30 mouse cellular contexts compared by ENCODE assay signal in genomic region chr9:62834906-62835305, GRCm38 (mm10). TPM values are rescaled to one million over a fixed set of nuclear protein-coding genes. Genes with fewer than 3 reads are reported as not detected.
"Had no signal": no experiment of that assay in that cellular context is flagged by ENCODE, and none has a peak within 500 bp of the region (broad histone marks: within the 10 kb centered on the region; RNA-seq: fewer than 3 reads in every experiment).

No protein-coding gene starts in this region.

- H3K27ac ChIP-seq: left cerebral cortex, adult 2 months; limb, embryonic 10.5 days; limb, embryonic 12.5 days; limb, embryonic 13.5 days; limb, embryonic 15.5 days; liver, embryonic 13.5 days; liver, embryonic 14.5 days; liver, embryonic 15.5 days; lung, embryonic 15.5 days; macrophage; midbrain, embryonic 10.5 days; midbrain, embryonic 12.5 days; midbrain, embryonic 13.5 days; midbrain, embryonic 15.5 days had no signal

- H3K9me3 ChIP-seq: limb, embryonic 10.5 days; limb, embryonic 12.5 days; limb, embryonic 13.5 days; limb, embryonic 15.5 days; liver, embryonic 13.5 days; liver, embryonic 15.5 days; lung, embryonic 15.5 days; megakaryocyte, embryonic 14.5 days; midbrain, embryonic 10.5 days; midbrain, embryonic 12.5 days; midbrain, embryonic 13.5 days; midbrain, embryonic 15.5 days had no signal

- ATAC-seq: lung, postnatal 0 days; midbrain, embryonic 13.5 days; midbrain, embryonic 15.5 days; midbrain, embryonic 16.5 days had no signal

- DNase-seq: left cerebral cortex, postnatal 4 days; liver; liver, embryonic 13.5 days; lung, adult 18-20 months; lung, adult 2 months; lung, embryonic 14.5 days; lung, postnatal 10 days; lung, postnatal 14 days; lung, postnatal 36 days; lung, postnatal 4 days; midbrain, embryonic 14.5 days had no signal

- H3K4me3 ChIP-seq: left cerebral cortex, adult 2 months; limb, embryonic 10.5 days; limb, embryonic 12.5 days; limb, embryonic 13.5 days; limb, embryonic 15.5 days; liver, embryonic 13.5 days; liver, embryonic 15.5 days; lung, embryonic 15.5 days; megakaryocyte, embryonic 14.5 days; midbrain, embryonic 10.5 days; midbrain, embryonic 12.5 days; midbrain, embryonic 13.5 days; midbrain, embryonic 15.5 days; myocyte had no signal

- H3K4me2 ChIP-seq: limb, embryonic 12.5 days; limb, embryonic 13.5 days; limb, embryonic 15.5 days; liver, embryonic 13.5 days; liver, embryonic 15.5 days; lung, embryonic 14.5 days; lung, embryonic 15.5 days; midbrain, embryonic 11.5 days; midbrain, embryonic 12.5 days; midbrain, embryonic 13.5 days; midbrain, embryonic 15.5 days had no signal

- H3K36me3 ChIP-seq: limb, embryonic 10.5 days; limb, embryonic 12.5 days; limb, embryonic 13.5 days; limb, embryonic 15.5 days; liver, embryonic 13.5 days; liver, embryonic 15.5 days; lung, embryonic 15.5 days; midbrain, embryonic 10.5 days; midbrain, embryonic 12.5 days; midbrain, embryonic 13.5 days; midbrain, embryonic 15.5 days had no signal

- H3K9ac ChIP-seq: limb, embryonic 12.5 days; limb, embryonic 13.5 days; limb, embryonic 15.5 days; liver, embryonic 13.5 days; liver, embryonic 14.5 days; liver, embryonic 15.5 days; lung, embryonic 14.5 days; lung, embryonic 15.5 days; midbrain, embryonic 12.5 days; midbrain, embryonic 13.5 days; midbrain, embryonic 15.5 days had no signal

- H3K27me3 ChIP-seq: limb, embryonic 12.5 days; limb, embryonic 13.5 days; limb, embryonic 15.5 days; liver, embryonic 13.5 days; liver, embryonic 15.5 days; lung, embryonic 15.5 days; megakaryocyte, embryonic 14.5 days; midbrain, embryonic 12.5 days; midbrain, embryonic 15.5 days had no signal

RNA-seq across cellular contexts. Expression of gene Calml4, which starts 23.0 kb away (rescaled TPM):
- total RNA-seq: left cerebral cortex, adult 18-20 months had no signal
